Mouse (Mus musculus) kidney, postnatal 0 days (tissue): ENCODE data around the gene Ache. TPM values are rescaled to one million over a fixed set of nuclear protein-coding genes. Genes with fewer than 3 reads are reported as not detected.
"Not testable (repeated sequence)": the region's sequence is repeated elsewhere in the genome, so short reads cannot be mapped to it uniquely, and the experiment has no call there.

ENCODE experiments used
- ATAC-seq: fragments of 200-750 bp; cut with Nextera tagmentation; replicated peaks from 2 replicates; pipeline ENCODE4 v1.8.0; 2017; ENCODE audit warnings: low read depth, moderate number of reproducible peaks, moderate TSS enrichment, moderate library complexity; ENCODE audit not compliant: low FRiP score
- DNase-seq: peaks from one replicate; pipeline ENCODE4 v3.0.0-alpha.2; 2016; ENCODE audit warnings: low spot score
- H3K27ac ChIP-seq: fragments of 300-500 bp; sonication (generic); 2 replicates; pipeline ENCODE4 v1.5.1; 2014; ENCODE audit warnings: mild to moderate bottlenecking
- H3K27me3 ChIP-seq: fragments of 300-500 bp; sonication (generic); 2 replicates; pipeline ENCODE4 v1.6.1; 2014; ENCODE audit warnings: low read length, mixed read lengths; ENCODE audit not compliant: insufficient read depth
- H3K36me3 ChIP-seq: fragments of 300-500 bp; sonication (generic); 2 replicates; pipeline ENCODE4 v1.6.1; 2014; ENCODE audit warnings: low read length, mixed read lengths; ENCODE audit not compliant: insufficient read depth
- H3K4me1 ChIP-seq: fragments of 300-500 bp; sonication (generic); replicated peaks from 2 replicates; pipeline ENCODE4 v1.6.1; 2014; ENCODE audit warnings: antibody characterized with exemption, low read length, mixed read lengths; ENCODE audit not compliant: insufficient read depth
- H3K4me2 ChIP-seq: fragments of 300-500 bp; sonication (generic); 2 replicates; pipeline ENCODE4 v1.6.1; 2014; ENCODE audit warnings: mild to moderate bottlenecking, low read length, moderate library complexity, mixed read lengths
- H3K4me3 ChIP-seq: fragments of 300-500 bp; sonication (generic); replicated peaks from 2 replicates; pipeline ENCODE4 v1.5.1; 2014; ENCODE audit warnings: low read depth, low read length
- H3K9ac ChIP-seq: fragments of 300-500 bp; sonication (generic); 2 replicates; pipeline ENCODE4 v1.6.1; 2014; ENCODE audit warnings: low read depth, low read length
- H3K9me3 ChIP-seq: fragments of 300-500 bp; sonication (generic); replicated peaks from 2 replicates; pipeline ENCODE4 v1.6.1; 2016; ENCODE audit warnings: low read length, inconsistent platforms, mixed read lengths
- CTCF ChIP-seq: IDR thresholded peaks from 2 replicates; pipeline ENCODE4 v1.5.1; 2016; ENCODE audit warnings: antibody characterized with exemption, low read depth, mild to moderate bottlenecking, moderate library complexity
- WGBS: fragments of 180-500 bp; shearing (Covaris S2); extraction: QIAGEN DNeasy Blood & Tissue Kit; methylation state at CpG from one replicate; pipeline ENCODE4 v1.1.7; 2014; 5-methylcytosine and 5-hydroxymethylcytosine counted together
- polyA plus RNA-seq: library from polyadenylated mRNA; unstranded; fragments of >200 nt; fragmentation: Nextera tagmentation; extraction: Ambion mirVana; gene quantifications from 2 replicates; pipeline ENCODE4 v1.2.1, GENCODE M21; 2015

Gene Ache
- polyA plus RNA-seq, result 6.5 and 7.4 TPM in 2 replicates

GRCm38 (mm10) chr5:137287032-137287952 is at the start of gene Ache:
Ache (plus strand) TSS chr5:137287519.
- H3K4me3 ChIP-seq, result peak within 1 kb of the TSS; percentile 37
- peak within 1 kb of the TSS; percentile 50; the same call in 1 of the 2 replicates for H3K9ac ChIP-seq
- H3K4me2 ChIP-seq, result peak within 1 kb of the TSS; percentile 84
- 2% methylated on average over 40 of the region's 40 CpGs for WGBS
- H3K27ac ChIP-seq, result no peak within 1 kb of the TSS
- no peak for DNase-seq
- 0 out of 2 replicates have a peak, but pooled peaks have one; percentile 9 for ATAC-seq
- H3K4me1 ChIP-seq, result peaks cover 23% of the 10 kb centered on the region
- H3K27me3 ChIP-seq, result peaks cover 25% of the 10 kb centered on the region; the same call in 1 of the 2 replicates
- no peak for TF ChIP-seq CTCF
- no peaks in the 10 kb centered on the region for H3K36me3 ChIP-seq
- no peaks in the 10 kb centered on the region for H3K9me3 ChIP-seq

- TF ChIP-seq CTCF, result no peak
- Histone ChIP-seq H3K4me1 (no peaks in the 10 kb centered on the region), H3K9me3 (no peaks in the 10 kb centered on the region), H3K27me3 (no peaks in the 10 kb centered on the region), H3K4me3 (no peak overlapping the region), H3K4me2 (no peak overlapping the region), H3K36me3 (no peaks in the 10 kb centered on the region), H3K9ac (no peak overlapping the region), H3K27ac (no peak overlapping the region)
- ATAC-seq (no peak), DNase-seq (no peak)
- WGBS, result 66% methylated on average over 14 of the region's 14 CpGs
These were observed 23.2 kb upstream of the Ache start for GRCm38 (mm10) chr5:137263897-137264720.

GRCm38 (mm10) chr5:137264787-137265186 is 22.5 kb upstream of the Ache start:
- no peak overlapping the region for H3K4me2 ChIP-seq
- no peaks in the 10 kb centered on the region for H3K9me3 ChIP-seq
- H3K27me3 ChIP-seq, result no peaks in the 10 kb centered on the region
- no peak for TF ChIP-seq CTCF
- WGBS, result 86% methylated on average over 11 of the region's 11 CpGs
- no peaks in the 10 kb centered on the region for H3K36me3 ChIP-seq
- H3K4me3 ChIP-seq, result no peak overlapping the region
- DNase-seq (no peak), ATAC-seq (no peak)
- H3K9ac ChIP-seq, result no peak overlapping the region
- no peaks in the 10 kb centered on the region for H3K4me1 ChIP-seq
- H3K27ac ChIP-seq, result no peak overlapping the region

DNA sequence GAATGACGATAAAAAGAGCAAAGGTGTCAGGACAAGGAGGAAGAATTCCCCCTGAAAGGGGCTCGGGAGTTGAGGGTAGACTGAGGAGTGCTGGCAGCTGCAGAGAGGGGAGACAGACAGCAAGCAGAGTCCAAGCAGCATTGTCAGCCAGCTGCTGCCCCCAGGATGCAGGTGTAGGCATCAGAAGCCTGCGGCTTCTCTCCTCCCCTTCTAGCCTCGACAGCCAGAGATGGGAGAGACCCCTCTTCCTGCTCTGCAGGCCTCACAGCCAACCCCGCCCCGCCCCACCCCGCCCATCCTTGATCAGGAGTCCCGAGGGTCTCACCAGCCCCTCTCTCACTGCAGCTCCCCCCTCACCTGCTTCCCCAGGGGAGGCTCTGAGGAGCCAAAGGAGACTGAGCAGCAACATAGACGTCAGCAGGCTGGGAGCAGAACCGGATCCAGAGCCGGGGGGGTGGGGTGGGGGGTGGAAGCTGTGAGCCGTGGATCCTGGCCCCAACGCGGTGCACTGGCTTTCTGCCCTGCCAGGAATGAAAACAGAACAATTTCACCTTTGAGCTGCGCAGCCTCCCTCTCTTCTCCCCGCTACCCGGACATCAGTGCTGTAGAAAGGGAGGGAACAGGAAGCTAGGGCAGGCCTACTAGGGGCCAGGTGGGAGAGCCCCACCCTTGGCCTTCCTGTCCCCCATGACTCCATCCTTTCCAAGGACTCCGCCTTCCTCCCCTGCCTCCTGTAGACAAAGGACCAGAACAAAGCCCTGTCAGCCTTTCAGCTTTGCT is 19.0 kb upstream of the Ache start:
- 12% methylated on average over 18 of the region's 18 CpGs for WGBS

GRCm38 (mm10) chr5:137277360-137278342 is 9.7 kb upstream of the Ache start:
- no peak overlapping the region for H3K9ac ChIP-seq

More for the DNA sequence above, 19.0 kb upstream of the Ache start:
- DNase-seq, result no peak
- Histone ChIP-seq H3K4me2 (peak overlapping the region; percentile 40), H3K36me3 (no peaks in the 10 kb centered on the region), H3K4me1 (no peaks in the 10 kb centered on the region), H3K9ac (no peak overlapping the region), H3K4me3 (no peak overlapping the region), H3K9me3 (no peaks in the 10 kb centered on the region; the same call in 1 of the 2 replicates), H3K27ac (no peak overlapping the region), H3K27me3 (no peaks in the 10 kb centered on the region)
- TF ChIP-seq CTCF, result no peak
- no peak for ATAC-seq

GRCm38 (mm10) chr5:137284411-137284810 is 2.9 kb upstream of the Ache start:
- peaks cover 16% of the 10 kb centered on the region; the same call in 1 of the 2 replicates for H3K27me3 ChIP-seq
- not testable (repeated sequence) for H3K9me3 ChIP-seq, H3K27ac ChIP-seq, H3K9ac ChIP-seq, DNase-seq, ATAC-seq, H3K36me3 ChIP-seq, H3K4me3 ChIP-seq, H3K4me2 ChIP-seq
- H3K4me1 ChIP-seq, result peaks cover 23% of the 10 kb centered on the region
- WGBS, result 82% methylated on average over 5 of the region's 6 CpGs

More at GRCm38 (mm10) chr5:137277360-137278342, 9.7 kb upstream of the Ache start:
- no peak overlapping the region for H3K27ac ChIP-seq
- no peaks in the 10 kb centered on the region for H3K27me3 ChIP-seq
- H3K36me3 ChIP-seq, result no peaks in the 10 kb centered on the region
- no peaks in the 10 kb centered on the region; the same call in 1 of the 2 replicates for H3K9me3 ChIP-seq
- no peak; the same call in 1 of the 2 replicates for ATAC-seq
- 25% methylated on average over 18 of the region's 18 CpGs for WGBS
- H3K4me2 ChIP-seq, result no peak overlapping the region
- no peaks in the 10 kb centered on the region for H3K4me1 ChIP-seq
- peak; percentile 64 for TF ChIP-seq CTCF
- H3K4me3 ChIP-seq, result no peak overlapping the region
- DNase-seq, result peak; percentile 70
